Mouse (Mus musculus): ENCODE measurements around the gene Diablo. TPM values are rescaled to one million over a fixed set of nuclear protein-coding genes. Genes with fewer than 3 reads are reported as not detected.
"Not testable (repeated sequence)": the region's sequence is repeated elsewhere in the genome, so short reads cannot be mapped to it uniquely, and the experiment has no call there.

The Diablo gene
- 10 to 100 TPM; 29.7 to 35.6 TPM for total RNA-seq (2021)

DNA sequence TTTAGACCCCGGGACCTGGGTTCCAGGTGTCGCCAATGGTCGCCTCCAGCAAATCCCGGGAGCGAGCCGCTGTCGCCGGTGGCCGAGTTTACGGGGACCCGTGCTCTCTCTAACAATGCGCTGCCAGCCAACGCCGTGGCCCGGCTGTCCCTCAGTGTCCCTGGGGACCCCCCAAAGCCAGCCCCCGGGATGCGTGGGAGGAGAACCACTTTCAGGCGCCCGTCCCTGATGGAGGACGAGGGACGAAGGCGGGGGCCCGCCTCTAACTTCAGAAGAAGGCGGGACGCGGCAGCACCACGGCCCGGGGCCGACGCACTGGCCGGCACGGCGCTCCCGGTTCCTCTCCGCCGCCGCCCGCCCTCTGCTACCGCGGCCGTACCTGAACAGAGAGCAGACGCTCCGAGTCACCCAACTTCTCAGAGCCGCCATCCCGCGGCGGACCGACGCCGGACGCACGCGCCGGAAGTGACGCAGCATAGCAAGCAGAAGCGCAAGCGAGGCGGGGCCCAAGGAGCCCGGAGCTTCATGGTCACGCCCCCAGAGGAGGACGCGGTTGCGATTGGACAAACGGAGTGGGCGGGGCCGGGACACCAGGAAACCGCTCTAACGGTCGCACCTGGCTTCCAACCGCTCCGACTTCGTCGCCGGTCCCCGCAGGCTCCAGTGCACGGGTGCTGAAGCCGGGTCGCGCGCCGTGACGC lies at the start of gene Diablo:
Gene Diablo (minus strand): TSS at position 485 of the 701 bp plus-strand sequence.
- DNase-seq (ENCODE audit: low spot score in 2 of 2): peak; percentile 98

DNA sequence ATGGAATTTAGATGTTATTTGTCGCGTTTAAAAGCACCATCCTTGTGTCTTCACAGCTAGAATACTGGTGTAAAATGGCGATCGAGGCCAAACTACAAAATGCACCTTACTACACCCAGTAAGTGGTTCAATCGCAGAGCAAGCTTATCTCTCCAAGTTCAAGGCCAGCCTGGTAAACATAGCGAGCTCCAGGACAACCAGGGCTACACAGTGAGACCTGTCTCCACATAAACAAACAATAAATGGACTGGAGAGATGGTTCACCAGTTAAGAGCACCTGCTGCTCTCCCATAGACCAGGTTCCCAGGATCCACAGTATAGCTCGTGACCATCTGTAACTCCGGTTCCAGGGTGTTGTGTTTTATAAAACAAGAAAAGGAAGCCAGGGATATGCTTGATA lies 49.4 kb upstream of the Diablo start:
- intact Hi-C loops (cut with DNase I): loop anchor here (5.0 kb wide), 1 partner anchor 34 kb away; no protein-coding TSS in a partner anchor
- no peak for DNase-seq (ENCODE audit: low spot score in 2 of 2)

More for the DNA sequence above, at the start of gene Diablo:
- intact Hi-C loops (cut with DNase I): no loop called here

DNA sequence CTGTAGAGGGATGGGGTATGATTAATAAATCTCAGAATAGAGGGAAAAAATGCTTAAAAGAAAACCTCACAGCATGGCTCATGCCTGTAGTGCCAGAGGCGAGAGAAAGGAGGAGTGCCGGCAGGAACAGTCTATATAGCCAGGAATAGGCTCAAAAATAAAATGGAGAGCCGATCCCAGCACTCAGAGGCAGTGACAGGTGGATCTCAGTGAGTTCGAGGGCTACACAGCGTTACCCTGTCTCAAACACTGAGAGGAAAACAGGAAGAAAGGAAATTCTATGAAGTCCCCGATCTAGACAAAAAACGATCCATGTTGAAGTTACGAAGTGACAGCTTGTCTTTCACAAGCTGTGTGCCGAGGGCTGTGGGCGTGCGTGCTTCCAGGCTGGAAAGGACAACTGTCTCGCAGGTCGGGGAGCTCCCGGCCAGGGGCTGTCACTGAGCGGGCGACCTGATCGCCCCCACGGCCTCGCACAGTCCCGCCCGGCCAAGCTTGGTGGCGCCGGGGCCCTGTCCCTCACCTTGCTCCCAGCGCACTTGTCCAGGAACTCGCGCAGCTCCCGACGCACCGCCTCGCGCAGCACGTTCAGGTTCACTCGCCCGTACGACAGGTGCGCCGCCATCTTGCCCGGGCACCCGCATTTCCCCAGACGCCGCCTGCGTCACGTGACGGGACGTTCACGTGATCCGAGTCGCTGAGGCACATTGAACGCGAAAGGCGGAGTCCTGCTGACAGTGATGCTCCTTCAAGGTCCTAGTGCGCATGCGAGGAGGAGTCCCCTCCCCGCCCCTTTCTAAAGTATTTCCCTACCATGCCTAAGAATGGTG lies 48.6 kb upstream of the Diablo start, which contains the start of gene Vps33a:
Gene Vps33a (minus strand): TSS at position 682 of the 830 bp plus-strand sequence.
- intact Hi-C loops (cut with DNase I): loop anchor here (5.0 kb wide), 1 partner anchor 35 kb away; no protein-coding TSS in a partner anchor
- DNase-seq (ENCODE audit: low spot score in 2 of 2): peak; percentile 96 to 97

DNA sequence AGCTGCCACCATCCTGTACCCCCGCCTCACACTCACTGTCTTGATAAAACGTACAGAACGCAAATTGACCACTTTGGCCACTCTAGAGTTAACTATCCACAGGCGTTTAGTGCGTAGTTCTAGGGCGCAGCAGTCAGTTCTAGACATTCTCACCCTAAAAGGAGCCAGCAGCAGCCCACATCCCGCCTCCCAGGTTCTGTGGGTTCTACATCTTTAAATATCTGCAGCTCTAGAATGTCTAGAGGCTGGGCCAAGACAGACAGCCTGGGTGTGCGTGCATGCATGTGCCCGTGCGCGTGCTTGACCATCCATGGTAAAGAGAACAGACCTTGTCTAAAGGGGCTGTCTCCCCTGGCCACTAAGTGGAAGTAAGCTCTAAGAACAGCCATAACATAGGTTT lies 37.2 kb upstream of the Diablo start:
- DNase-seq (ENCODE audit: low spot score in 2 of 2): peak in 1 of 2 experiments; percentile 50
- intact Hi-C loops (cut with DNase I): no loop called here

DNA sequence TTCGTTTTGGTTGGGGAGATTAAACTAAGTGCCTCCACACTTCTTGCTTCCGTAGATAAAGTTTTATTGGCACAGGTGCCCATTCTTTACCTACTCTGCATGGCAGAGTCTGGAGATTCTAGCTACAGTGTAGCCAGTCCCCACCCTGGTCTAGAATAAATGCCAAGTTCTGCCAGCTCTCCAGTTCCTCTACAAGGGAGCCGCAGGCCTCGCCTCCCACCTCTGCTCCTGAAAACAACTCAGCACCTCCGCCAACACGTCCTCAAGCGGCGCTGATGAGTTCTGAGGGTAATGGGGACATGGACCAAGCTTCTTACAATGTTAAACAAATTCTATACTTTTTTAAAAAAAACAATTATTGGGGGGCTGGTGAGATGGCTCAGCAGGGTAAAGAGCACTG lies 35.6 kb upstream of the Diablo start:
- intact Hi-C loops (cut with DNase I): no loop called here
- no peak for DNase-seq (ENCODE audit: low spot score in 2 of 2)

DNA sequence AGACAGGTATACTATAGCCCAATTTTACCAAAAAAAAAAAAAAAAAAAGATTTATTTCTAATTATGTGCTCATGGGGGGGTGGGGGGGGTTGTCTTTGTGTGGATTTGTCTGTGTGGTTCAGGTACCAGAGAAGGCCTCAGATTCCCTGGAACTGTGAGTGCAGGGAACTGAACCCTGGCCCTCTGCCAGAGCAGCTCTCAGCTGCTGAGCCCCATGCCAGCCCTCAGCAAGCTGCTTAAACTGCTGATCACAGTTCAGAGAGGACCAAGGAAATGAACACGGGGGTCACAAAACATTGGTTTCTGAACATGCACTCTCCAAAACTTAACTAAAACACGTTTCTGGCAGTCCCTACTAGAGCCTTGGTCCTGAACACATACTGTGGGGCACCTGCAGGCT lies 32.5 kb upstream of the Diablo start:
- intact Hi-C loops (cut with DNase I): no loop called here
- DNase-seq (ENCODE audit: low spot score in 2 of 2): no peak

DNA sequence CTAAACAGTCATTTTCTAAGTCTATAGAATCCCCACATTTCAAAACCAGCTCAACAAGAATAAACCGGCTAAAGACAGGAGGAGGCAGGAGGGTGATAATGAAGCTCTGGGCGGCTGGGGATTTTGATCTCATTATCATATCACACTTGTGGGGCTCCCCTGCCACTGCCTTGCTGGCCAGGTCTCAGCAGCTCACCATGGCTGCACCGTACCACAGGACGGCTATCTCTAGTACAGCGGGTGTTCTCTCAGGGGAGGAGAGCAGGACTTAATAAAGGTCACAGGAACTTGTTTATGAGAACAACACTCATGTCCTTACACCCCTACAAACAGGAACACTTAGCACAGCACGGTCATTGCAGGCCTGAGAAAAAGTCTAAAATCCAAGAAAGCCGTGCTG lies 31.7 kb upstream of the Diablo start:
- DNase-seq (ENCODE audit: low spot score in 2 of 2): no peak
- intact Hi-C loops (cut with DNase I): no loop called here

DNA sequence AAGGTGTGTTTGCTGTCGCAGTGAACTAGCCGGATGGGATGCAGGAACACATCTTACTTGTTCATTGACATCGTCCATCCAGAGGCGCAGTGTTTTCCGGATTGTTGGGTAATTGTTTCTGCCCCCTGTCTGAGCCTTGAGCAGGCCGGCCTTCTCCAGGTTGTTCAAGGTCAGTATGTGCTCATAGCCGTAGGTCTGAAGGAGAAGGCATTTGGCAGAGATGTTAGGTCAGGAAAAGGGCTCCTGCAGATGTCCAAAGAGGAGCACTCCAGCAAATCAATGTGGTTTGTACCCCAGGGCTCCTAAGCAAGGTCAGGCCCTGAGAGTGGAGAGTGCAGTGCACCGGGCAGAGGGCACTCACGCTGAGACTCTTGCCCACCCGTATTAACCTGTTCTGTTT lies 9.8 kb upstream of the Diablo start:
- intact Hi-C loops (cut with DNase I): no loop called here
- DNase-seq (ENCODE audit: low spot score in 2 of 2): no peak

DNA sequence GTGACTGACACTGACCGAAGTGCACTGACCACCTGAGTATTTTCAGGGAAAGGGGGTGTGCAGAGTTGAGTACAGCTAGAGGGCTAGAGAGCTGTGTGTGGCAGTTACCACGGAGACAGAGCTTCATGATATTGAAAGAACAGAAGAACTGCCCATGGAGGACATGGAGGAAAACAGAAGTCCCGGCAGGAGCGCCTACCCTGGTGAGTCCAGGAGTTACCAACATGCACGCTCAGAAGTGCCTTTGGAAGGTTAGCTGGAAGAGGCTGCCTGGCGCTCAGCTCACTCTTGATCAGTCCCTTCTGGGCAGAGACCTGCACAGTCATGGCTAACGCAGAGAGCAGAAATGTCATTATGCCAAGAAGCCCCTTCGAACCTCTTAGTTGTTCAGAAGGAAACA lies 6.1 kb upstream of the Diablo start:
- intact Hi-C loops (cut with DNase I): no loop called here

DNA sequence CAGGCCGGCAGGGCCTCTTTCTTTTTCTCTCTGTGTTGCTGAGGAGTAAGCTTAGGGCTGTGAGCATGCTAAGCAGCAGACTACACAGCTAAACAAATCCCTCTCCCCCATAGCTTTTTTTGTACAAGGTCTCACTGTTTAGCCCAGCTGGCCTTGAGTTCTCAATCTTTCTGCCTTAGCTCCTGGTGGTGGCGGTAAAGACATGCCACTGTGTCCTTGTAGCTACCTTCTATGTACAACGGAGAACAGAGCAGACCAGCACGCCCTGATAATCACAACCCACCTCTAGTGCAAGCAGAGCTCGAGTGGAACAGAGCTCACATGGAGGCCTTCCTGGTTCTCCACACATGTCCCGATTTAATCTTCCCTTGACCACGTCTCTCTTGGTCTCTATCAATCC lies 4.7 kb upstream of the Diablo start:
- no peak for DNase-seq (ENCODE audit: low spot score in 2 of 2)
- intact Hi-C loops (cut with DNase I): loop anchor here (5.0 kb wide), 1 partner anchor 84 kb away; no protein-coding TSS in a partner anchor

More for the DNA sequence above, 6.1 kb upstream of the Diablo start:
- DNase-seq (ENCODE audit: low spot score in 2 of 2): peak in 1 of 2 experiments; percentile 2

DNA sequence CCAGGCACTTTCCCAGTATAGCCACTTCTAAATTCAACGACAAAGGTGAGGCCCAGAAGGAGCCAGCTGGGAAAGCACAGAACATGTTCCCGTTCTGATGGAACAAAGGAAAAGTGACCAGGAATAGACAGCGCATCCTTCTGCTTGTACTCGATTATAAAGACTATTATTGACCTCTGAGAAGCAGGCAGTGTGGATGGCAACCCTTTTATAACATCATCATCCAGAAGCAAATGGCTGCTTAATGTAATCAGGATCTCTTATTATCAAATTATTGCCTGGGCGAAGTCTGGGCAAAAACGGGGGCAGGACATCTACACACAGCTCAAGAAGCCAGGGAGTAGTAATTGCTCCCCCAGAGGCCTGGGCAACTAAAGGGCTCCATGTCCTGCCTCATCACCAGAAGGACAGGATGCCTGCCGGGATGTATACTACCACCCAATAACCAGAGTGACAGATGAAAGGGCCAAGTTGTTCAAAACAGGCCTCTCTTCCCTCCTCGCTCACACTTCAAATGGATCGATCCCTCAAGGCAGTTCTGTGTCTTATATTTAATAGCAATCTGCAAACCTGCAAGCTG lies 2.0 kb upstream of the Diablo start:
- DNase-seq (ENCODE audit: low spot score in 2 of 2): no peak
- intact Hi-C loops (cut with DNase I): loop anchor here (5.0 kb wide), 1 partner anchor 86 kb away; no protein-coding TSS in a partner anchor

DNA sequence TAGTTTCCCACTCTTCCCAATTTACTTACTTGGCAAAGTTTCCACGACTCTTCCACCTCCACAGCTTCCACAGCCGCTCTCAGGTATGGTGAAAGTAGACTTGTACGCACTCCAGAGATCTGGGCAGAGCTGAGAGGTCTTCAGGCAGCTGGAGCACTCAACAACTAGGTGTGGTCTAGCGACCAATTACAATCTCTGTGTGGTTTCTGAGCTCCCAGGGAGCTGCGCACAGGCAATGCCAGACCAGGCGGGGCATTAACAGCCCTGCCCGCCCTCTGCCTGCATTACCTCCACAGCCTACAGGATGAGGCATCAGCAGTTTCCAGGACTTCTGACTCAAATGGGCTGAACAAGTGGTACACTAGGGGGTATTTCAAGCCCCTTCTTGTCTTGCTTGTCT lies 1.3 kb upstream of the Diablo start, which contains the start of gene Gm49027:
Gene Gm49027 (minus strand): TSS at position 208 of the 400 bp plus-strand sequence.
- intact Hi-C loops (cut with DNase I): loop anchor here (5.0 kb wide), 1 partner anchor 87 kb away; no protein-coding TSS in a partner anchor
- DNase-seq (ENCODE audit: low spot score in 2 of 2): no peak

DNA sequence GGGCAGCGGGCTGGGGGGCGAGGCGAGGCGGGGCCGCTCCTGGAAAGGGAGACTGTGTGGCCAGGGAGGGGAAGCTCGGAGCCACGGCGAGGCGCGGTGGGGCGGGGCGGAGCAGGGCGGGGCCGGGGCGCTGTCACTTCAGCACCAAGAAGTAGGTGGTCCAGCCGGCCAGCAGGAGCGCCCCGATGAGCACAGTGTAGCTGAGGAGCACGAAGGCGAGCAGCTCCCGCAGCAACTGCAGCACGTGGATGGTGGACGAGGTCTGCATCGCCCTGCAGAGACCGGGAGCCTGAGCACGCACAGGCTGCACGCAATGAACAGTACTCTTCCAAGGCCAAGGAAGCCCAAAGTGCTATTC lies 396 bp upstream of the Diablo start:
- DNase-seq (ENCODE audit: low spot score in 2 of 2): no peak
- intact Hi-C loops (cut with DNase I): no loop called here

DNA sequence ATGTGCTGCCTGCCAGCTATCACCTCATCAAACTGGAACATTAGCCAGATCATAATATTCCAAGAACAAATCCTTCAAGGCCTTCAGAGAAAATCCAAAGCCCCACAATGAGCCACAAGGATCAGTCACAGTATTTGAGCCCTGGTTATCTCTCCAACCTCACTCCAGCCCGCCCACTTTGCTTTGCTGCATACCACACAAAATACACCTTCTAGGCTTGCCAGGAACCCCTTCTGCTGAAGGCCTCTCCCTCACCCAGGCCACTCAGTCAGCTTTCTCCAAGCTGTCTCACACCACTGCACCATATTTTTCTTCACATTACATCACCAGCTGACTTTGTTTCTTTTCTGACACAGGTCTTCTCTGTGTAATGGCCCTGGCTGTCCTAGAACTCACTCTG lies 1.8 kb downstream of the Diablo start:
- DNase-seq (ENCODE audit: low spot score in 2 of 2): no peak

DNA sequence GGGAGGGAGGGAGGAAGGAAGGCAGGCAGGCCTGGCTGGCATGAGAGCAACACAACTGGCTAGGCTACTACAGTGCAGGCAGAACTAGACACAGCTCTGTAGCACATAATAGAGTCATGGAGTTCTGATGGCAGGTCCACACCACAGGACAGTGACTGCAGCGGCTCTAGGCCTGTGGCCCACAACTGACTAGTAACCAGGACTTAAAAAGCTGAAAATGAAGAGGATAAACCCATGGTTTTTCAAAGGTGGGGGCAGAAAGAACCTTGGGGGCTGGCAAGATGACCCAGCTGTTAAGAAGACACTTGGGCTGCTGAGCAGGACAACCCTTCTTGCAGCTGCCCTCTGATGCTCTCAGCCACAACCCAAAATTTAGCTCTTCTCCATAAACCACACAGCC lies 2.4 kb downstream of the Diablo start:
- intact Hi-C loops (cut with DNase I): no loop called here
- DNase-seq (ENCODE audit: low spot score in 2 of 2): no peak

More for the DNA sequence above, 1.8 kb downstream of the Diablo start:
- intact Hi-C loops (cut with DNase I): no loop called here

DNA sequence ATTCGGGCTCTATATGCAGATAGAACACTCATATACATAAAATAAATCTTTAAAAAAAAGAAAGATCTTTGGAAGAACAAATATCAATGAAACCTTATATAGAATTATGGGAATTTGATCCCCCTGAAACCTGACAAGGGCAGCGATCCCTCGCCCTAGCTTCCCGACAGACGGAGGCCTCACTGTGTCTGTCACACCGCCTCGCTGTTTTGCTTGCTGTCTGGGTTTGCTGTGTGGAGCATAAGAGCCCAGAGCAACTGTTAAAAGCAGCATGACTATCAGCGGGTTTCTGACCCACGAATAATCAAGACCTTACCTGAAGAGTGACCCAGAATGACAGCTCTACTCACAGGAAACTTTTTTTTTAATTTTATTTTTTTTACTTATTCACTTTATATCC lies 3.3 kb downstream of the Diablo start:
- intact Hi-C loops (cut with DNase I): no loop called here
- no peak for DNase-seq (ENCODE audit: low spot score in 2 of 2)

DNA sequence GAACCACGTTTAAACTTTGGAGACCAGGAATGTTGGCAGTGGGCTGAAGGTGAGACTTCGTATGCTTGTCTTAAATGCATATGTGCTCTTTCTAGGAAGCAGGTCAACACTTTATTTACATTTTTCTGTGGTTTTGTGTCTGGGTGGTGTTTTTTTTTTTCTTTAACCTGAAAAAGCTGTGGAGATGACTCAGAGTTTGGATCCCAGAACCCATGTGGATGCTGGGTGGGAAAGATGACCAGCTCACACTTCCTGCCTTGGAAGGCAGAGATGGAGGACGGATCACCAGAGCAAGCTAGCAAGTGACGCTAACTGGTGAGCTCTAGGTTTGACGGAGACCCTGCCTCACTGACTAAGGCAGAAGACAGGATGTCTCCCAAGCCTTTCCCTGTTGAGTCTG lies 9.1 kb downstream of the Diablo start:
- DNase-seq (ENCODE audit: low spot score in 2 of 2): no peak
- intact Hi-C loops (cut with DNase I): no loop called here

DNA sequence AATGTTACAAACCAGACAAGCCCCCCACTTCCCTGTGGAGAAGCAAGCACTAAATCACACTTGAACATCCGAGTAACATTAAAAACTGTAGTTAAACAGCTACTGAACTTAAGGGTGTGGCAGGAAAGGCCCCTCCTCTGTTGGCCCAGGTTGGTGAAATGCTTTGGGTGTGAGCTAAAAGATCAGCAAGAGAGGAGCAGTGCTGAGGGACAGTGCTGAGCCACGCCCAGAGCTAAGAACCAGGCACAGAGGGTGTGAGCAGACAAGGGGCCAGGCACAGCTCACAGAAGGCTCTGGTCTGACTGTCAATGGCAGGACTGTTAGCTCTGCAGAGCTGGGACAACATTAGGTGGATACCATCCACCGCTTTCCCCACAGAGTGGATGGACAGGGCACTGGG lies 11.9 kb downstream of the Diablo start:
- intact Hi-C loops (cut with DNase I): no loop called here
- DNase-seq (ENCODE audit: low spot score in 2 of 2): no peak

DNA sequence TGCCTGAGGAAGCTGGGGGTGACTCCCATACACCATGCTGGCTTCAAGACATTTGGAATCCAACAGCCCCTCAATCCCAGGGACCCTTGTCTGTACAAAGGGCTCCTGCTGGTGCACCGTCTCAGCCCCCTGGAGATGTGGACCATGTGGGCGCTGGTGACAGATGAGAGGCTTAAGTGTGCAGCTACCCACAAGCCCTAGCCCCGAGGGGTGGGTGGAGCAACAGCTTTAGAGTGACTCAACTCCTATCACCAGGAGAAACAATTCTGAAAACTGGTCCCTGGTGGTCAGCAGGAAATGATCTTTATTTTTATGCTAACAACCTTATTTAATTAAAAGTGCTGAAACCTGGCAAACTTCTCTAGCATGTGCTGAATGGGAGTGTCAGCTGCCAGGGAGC lies 12.6 kb downstream of the Diablo start:
- DNase-seq (ENCODE audit: low spot score in 2 of 2); intact Hi-C loops (cut with DNase I): not testable (repeated sequence)

DNA sequence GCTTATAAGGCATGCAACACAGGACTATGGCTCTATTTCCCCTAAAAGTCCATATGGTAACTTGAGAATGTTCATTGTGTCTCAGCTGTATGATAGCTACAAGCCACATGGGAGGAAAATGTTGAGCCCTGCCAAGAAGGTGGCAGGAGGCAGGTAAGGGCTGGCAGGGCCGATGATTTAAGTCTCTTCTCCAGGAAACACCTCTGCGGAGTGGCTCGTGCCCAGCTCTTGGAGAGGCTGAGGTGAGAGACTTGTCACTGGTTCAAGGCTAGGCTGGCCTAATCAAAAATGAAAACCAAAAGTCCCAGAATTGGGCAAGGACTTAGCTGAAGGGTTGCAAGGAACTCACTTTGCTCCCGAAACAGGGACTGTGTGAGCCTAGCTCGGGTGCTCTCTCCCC lies 13.8 kb downstream of the Diablo start, which contains the start of gene B3gnt4:
Gene B3gnt4 (plus strand): TSS at position 301 of the 400 bp plus-strand sequence.
- intact Hi-C loops (cut with DNase I): no loop called here
- no peak for DNase-seq (ENCODE audit: low spot score in 2 of 2)

Data from left cerebral cortex, postnatal 36 days (tissue).